Mouse (Mus musculus) R1 (cell line): Measurements from ENCODE around the gene Popdc3.
A peak's percentile ranks its signal among the peaks of the same experiment; 100 is the strongest.

ENCODE experiments used
- DNase-seq: peaks from one replicate; pipeline ENCODE4 v3.0.0-alpha.2; 2018; ENCODE audit warnings: low read depth, low spot score

Popdc3 gene

DNA sequence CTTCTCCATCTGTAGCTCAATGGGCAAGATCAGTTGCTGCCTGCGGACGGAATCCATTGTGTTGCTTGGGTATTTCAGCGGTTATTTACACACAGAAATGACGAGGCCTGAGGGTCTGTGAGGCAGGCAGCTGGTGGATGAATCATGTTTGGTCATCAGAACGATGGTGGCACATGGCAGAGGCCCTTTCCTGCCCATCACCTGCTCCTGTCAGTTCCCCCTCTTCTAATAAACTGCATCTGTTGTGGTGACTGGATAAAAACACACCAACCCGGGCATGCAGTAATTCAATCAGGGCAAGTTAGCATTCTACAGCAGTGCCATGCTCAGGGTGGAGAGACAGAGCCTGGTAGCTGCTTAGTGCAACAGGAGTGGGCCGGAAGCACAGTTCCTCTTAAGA is 133.7 kb downstream of the Popdc3 start:
- DNase-seq, result no peak

GRCm38 (mm10) chr10:45314865-45315264 is 137.0 kb downstream of the Popdc3 start:
- no peak for DNase-seq

DNA sequence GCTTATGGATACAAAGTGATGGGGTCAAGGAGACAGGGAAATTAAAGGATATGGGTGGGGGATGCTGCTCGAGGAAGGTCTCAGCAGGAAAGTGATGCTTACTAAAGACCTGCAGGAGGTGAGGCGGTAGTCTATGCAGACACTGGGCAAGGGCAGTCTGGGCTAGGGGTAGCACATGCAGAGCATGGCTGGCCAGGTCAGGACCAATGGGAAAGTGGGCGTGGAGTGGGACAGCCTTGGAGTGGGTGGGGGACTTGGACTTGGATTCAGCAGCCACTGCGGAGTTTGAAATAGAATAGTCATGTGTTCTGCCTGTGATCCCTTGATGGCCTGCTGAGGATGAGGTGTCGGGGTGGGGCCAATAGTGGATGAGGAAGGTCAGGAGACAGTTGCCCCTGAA is 141.0 kb downstream of the Popdc3 start:
- no peak for DNase-seq

DNA sequence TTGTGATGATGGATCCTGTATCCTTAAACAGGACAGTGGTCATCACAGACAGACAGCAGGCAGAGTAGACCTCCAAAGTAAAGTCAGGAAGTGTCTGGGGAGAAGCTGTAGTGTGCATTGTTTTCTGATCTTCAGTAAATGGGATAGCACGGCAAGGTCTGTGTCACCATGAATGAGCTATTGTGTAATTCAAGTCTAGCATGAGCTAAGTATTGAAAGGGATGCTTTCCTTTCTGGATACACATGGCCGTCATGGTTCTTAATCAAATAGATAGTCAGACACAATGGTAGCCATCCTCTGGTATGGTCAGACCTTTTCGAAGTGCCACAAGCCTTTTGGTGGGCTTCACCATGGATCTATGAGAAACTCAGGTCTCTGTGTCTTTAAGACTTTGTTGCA is 142.4 kb downstream of the Popdc3 start:
- DNase-seq, result no peak

- no peak for DNase-seq
Measured at GRCm38 (mm10) chr10:45324159-45324558, 146.3 kb downstream of the Popdc3 start.

DNA sequence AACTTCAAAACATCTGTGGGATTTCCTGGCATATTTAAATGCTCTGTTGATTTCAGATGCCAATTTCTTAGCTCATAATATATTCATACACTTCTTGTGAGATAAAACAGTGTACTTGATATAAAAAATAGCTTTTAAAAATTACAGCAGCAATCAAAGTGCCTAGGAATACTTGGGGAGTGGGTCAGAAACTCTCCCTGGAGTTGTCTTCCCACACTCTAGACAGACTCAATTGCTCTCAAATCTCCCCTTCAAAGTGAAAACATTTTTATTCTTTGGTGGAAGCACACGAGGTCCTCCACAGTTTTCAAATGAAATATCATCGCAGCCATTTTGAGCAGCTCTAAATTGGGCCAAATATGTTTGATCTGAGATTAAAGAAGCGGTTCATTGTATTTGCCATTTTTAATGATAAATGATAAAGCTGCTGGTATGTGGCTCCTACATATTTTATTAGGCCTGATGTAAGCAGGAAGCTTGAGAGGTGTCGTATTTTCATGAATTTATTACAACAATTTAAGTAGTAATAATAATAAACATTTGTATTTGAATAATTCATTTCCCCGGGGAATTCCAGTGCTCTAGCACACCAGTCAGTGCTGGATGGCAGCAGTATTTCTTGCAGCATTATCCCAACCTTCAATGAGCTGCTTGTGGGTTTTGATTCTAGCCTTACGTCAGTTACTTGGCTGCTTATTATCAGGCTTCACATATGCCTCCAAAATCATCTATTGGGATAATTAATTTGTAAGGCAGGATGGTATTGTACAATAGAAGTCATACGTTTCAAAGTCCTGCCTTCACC is 150.5 kb downstream of the Popdc3 start:
- DNase-seq, result no peak

GRCm38 (mm10) chr10:45334925-45335324 is 157.0 kb downstream of the Popdc3 start:
- DNase-seq, result peak; percentile 17

DNA sequence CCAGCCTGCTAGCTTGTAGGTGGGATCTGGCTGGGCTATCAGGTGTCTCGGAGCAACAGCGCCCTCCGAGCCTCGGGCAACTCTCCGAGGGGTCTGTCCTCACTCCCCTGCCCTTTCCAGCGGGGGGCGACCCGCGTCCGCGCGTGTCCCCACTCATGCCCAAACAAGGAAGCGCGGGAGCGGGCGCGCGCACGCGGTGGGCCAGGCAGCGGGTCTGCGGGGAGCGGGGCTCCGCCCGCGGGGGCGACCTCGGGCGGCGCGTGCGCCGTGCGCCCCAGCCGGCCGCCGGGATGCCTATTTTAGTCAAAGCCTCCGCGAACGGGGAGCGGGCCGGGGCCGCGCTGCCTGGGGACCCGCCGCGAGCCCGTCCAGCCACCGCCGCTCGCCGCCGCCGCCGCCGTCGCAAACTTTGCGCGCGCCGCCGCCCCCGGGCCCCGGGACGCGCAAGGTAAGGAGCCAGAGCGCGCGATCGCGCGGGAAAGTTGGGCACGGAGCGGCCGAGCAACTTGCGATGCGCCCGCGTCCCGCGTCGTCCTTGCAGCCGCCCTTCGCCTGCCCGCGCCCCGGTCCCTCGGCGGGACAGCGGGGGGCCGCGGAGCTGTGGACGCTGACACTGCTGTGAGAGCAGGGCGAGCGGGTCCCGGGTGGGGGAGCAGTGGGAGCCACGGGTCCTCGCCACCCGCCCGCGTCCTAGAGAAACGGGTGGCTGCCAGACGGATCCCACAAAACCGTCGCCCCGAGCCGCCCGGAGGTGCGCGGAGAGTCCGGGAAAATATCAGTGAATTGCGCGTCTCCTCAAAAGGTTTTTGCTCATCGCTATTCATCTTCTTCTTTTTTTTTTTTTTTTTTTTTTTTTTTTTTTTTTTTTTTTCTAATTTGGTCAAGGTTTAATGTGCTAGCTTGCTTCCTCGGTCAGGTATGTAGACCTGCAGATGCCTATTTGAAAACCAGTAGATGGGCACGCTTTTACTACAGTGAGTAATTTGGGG is 157.8 kb downstream of the Popdc3 start, which contains the start of gene Bves:
Gene Bves, plus strand, starts transcription at position 339 of the 989 bp plus-strand sequence.
- peak; percentile 44 for DNase-seq

- no peak for DNase-seq
Measured at GRCm38 (mm10) chr10:45339106-45339505, 161.2 kb downstream of the Popdc3 start.

- peak; percentile 54 for DNase-seq
Measured at GRCm38 (mm10) chr10:45344381-45344780, 166.5 kb downstream of the Popdc3 start.

DNA sequence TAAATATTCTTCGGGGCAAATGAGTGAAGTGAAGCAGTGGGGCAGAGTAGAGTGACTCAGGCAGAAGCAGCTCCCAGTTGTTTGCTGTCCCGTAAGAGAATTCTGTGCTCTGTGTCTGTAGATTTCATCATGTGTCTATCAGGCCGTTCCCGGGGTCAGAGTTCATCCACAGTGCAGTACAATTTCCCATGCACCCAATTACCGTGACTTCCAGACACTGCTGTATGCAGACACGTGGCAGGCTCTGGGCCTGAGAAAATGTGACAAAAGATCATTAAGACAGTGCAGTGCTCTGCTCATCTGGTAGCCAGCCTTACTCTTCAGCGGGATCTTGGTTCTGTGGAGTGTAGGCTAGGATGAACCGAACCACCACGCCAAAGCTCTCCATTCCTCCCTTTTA is 167.3 kb downstream of the Popdc3 start:
- DNase-seq, result no peak

DNA sequence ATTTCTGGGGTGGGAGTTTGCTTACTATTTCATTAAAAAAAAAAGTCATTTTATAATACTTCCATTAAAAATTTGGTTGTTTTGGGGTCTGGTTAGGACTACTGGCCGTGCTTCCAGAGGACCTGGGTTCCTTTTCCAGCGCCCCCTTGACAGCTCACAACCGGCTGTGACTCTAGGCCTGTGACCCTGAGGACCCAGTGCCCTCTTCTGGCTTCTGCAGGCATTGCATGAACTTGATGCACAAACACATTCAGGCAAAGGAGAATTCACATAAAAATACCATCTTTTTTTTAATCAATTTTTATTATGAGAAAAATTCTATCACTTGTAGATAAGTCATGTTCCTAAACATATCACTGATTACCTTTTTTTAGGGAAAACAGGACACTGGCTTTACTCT is 170.2 kb downstream of the Popdc3 start:
- peak; percentile 39 for DNase-seq

DNA sequence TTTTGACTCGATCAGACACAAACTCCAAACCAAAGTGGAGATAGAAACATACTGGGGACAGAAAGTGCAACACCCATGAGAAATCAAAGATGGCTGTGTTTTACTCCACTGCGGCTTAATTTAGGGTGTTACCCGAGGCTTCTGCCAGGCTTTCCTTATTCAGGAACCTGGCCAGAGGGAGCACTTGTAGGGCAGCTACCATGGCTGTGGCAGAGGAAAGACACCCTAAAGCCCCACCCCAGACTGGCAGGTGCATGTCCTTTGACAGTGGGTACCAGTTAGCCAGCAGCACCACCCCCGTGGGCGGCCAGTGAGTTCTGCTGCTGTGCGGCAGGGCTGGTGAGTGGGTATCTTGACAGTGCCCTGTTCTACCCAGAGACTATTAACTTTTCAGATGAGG is 178.2 kb downstream of the Popdc3 start:
- no peak for DNase-seq

DNA sequence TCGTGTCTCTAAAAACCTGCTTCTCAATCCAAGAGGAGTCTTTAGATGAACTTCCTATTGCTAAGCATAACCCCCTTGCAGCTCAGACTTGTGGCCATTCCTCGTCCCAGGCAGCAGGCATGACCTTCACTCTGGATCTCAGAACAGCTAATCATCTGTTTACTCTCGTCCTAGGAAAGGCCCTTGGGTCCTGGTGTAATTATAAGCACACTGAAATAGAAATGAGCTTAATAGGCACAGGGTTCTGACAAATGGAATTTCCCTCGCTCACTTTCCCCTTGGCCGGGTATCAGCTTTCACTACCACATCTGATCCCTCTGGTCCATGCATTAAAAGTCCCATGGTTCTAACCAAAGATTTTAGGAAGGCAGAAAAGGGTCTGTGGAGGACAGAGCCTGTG is 185.5 kb downstream of the Popdc3 start:
- DNase-seq, result no peak

DNA sequence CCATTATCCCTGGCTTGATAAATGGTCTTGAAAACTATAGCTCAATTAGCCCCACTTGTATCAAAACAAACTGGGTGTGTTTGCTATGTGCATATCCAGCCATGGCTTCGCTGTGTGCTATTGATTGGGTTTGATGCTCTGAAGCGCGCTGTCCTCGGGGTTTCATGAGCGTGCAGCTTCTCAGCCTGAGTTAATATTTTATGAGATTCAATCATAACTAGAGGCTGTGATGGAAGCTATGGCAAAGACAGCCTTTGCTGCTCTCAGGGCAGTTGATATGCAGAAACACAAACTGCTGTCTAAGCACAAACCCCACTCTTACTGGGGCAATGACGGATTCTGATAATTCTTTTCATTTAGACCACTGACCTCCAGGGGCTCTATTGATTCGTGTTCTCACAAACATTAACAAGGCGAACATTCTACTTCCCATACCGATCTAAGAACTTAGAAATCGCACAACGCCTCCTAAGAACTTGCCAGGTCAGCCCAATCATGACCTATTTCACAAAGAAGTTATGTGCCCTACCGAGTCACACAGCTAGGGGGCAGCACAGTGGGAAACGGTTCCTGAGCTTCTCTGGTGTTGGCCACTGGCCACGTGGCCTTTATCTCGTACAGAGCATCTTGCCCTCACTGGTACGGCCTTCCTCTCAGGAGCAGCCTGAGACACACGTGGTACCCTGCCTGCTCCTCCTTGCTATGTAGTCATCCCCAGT is 189.2 kb downstream of the Popdc3 start:
- no peak for DNase-seq
